Mouse (Mus musculus): ENCODE results near the gene Gm37240.

- no peak for TF ChIP-seq CTCF (IDR thresholded peaks at IDR 0.05; ENCODE audit: low read depth)
- no peak for TF ChIP-seq EP300 (optimal IDR thresholded peaks at IDR 0.05)
Observed at GRCm38 (mm10) chr3:85145076-85145475, 742.2 kb downstream of the Gm37240 start.
